Mouse (Mus musculus) monocyte, adult 59 days (primary cell): ENCODE measurements around the gene Kif1bp. TPM values are rescaled to one million over a fixed set of nuclear protein-coding genes. Genes with fewer than 3 reads are reported as not detected.

ENCODE experiments used
- total RNA-seq, 2 experiments: library from RNA; stranded (reverse); gene quantifications; one replicate each; pipeline ENCODE4 v1.2.4; 2023

The Kif1bp gene
- 10 to 100 TPM; 18.5 to 20.6 TPM for total RNA-seq

GRCm38 (mm10) chr10:62578338-62579100, at the start of gene Kif1bp:
Gene Kif1bp, minus strand, starts transcription at chr10:62578457.

DNA sequence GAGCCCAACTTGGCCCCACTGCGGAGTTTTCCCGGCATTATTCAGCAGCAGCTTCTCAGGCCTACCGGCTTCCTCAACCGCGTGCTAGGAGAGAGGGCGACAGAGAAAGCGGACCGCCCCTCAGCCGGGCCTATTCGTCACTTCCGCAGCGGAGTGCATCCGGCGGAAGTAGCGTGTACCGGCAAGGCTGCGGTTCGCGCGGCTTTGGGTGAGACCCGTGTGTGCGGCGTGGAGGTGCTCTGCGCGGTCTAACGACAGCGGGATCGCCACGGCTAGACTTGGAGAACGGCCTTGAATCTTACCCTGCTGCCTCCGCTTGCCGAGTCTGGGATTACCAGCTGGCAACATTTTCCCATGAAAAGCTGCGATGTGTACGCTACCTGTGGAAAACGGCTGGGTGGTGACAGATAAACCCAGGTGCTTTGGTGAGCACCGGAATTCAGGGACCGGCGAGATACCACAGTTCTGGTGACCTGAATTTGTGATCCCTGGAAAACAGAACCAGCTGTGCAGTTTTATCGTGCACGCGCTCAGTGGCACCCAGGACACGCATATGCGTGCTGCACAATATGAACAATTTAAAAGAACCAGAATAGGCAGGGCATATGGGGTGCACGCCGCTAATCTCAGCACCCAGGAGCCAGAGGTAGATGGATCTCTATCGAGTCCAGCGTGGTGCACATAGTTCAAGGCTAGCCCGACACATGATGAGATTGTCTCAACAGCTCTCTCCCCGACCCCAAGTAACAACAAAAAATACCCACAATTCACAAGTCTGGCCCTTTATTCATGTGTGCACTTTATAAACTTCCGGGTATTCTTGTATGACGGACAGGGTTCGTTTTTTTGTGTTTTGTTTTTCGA, 24.2 kb upstream of the Kif1bp start, which contains the start of gene Ddx21:
Gene Ddx21, minus strand, starts transcription at position 105 of the 864 bp plus-strand sequence.

GRCm38 (mm10) chr10:62527351-62527750, 50.9 kb downstream of the Kif1bp start, which contains the start of gene Srgn:
Gene Srgn, minus strand, starts transcription at chr10:62527451.

Other genes starting within 250 kb of the Kif1bp start
- gene Hk1, start 198.5 kb downstream of the Kif1bp start, total RNA-seq, result 10 to 100 TPM; 50.3 to 57.9 TPM
- gene Hkdc1, start 156.0 kb downstream of the Kif1bp start, total RNA-seq, result not detected
- gene 4930507D05Rik, start 129.0 kb downstream of the Kif1bp start, total RNA-seq, result under 1 TPM in 1 of 2 experiments, not detected in 1; 0.27 TPM
- gene Supv3l1, start 128.7 kb downstream of the Kif1bp start, total RNA-seq, result 10 to 100 TPM; 16.4 to 17.3 TPM
- gene Vps26a, start 91.7 kb downstream of the Kif1bp start, total RNA-seq, result 10 to 100 TPM; 66.6 to 80.0 TPM
- 1,000 to 10,000 TPM in 1 of 2 experiments, 100 to 1,000 TPM in 1; 956 to 1,008 TPM for gene Srgn, start 51.0 kb downstream of the Kif1bp start, total RNA-seq
- gene Ddx21, start 23.8 kb upstream of the Kif1bp start, total RNA-seq, result 10 to 100 TPM; 86.4 to 94.0 TPM
- 10 to 100 TPM; 78.8 to 82.7 TPM for gene Ddx50, start 72.8 kb upstream of the Kif1bp start, total RNA-seq
- not detected for gene Stox1, start 147.7 kb upstream of the Kif1bp start, total RNA-seq
- gene Ccar1, start 213.8 kb upstream of the Kif1bp start, total RNA-seq, result 10 to 100 TPM; 85.5 to 89.2 TPM